Mouse (Mus musculus) layer of hippocampus, adult 2 months (tissue): ENCODE measurements around the gene Gbx1. TPM values are rescaled to one million over a fixed set of nuclear protein-coding genes. Genes with fewer than 3 reads are reported as not detected.

Experiments
- DNase-seq, 2 experiments: peaks; one replicate each; pipeline ENCODE4 v3.0.0; 2022; ENCODE audit warnings: low spot score in 2 of 2
- H3K27ac ChIP-seq: fragments of 200-600 bp; 2 replicates; pipeline ENCODE4 v1.8.1; 2022
- H3K4me3 ChIP-seq: fragments of 200-600 bp; 2 replicates; pipeline ENCODE4 v1.8.1; 2022; ENCODE audit warnings: mild to moderate bottlenecking
- CTCF ChIP-seq: fragments of 200-600 bp; conservative IDR thresholded peaks from 2 replicates; pipeline ENCODE4 v1.8.1; 2022; ENCODE audit warnings: antibody characterized with exemption, mild to moderate bottlenecking, moderate library complexity
- total RNA-seq, 2 experiments: library from RNA; stranded (reverse); gene quantifications; 2 replicates each; pipeline ENCODE4 v1.2.3; 2021

The Gbx1 gene
- total RNA-seq, 2 experiments from 2014 or later = 0.10 TPM; not detected in 1

- Histone ChIP-seq H3K4me3 (no peak overlapping the region), H3K27ac (peak overlapping the region; percentile 10; the same call in 1 of the 2 replicates)
- DNase-seq = no peak
- TF ChIP-seq CTCF = no peak
These were observed 44.5 kb downstream of the Gbx1 start for GRCm38 (mm10) chr5:24482247-24483079.

GRCm38 (mm10) chr5:24481647-24482046, 45.4 kb downstream of the Gbx1 start:
- Histone ChIP-seq H3K27ac (peak overlapping the region; percentile 29; the same call in 1 of the 2 replicates), H3K4me3 (no peak overlapping the region)
- TF ChIP-seq CTCF = peak; percentile 84
- DNase-seq = peak; percentile 50 to 71

DNA sequence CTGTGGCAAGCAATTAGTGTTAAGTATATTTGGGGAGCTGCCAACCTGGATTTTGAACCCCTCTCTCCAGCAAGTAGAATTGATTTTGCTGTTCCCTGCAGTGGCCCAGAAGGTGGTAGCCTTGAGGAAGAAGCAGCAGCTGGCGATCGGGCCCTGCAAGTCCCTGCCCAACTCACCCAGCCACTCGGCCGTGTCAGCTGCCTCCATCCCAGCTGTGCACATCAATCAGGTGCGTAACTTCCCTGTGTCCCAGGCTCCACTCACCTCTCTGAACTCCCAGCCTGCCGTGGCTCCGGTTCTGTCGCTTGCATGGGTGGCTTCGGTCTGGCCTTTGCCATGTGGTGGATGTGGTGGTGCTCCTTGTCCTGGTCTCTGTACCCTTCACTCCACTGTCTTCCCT, 49.1 kb downstream of the Gbx1 start:
- no peak overlapping the region for H3K4me3 ChIP-seq
- H3K27ac ChIP-seq = no peak overlapping the region
- no peak for TF ChIP-seq CTCF
- DNase-seq = no peak

DNA sequence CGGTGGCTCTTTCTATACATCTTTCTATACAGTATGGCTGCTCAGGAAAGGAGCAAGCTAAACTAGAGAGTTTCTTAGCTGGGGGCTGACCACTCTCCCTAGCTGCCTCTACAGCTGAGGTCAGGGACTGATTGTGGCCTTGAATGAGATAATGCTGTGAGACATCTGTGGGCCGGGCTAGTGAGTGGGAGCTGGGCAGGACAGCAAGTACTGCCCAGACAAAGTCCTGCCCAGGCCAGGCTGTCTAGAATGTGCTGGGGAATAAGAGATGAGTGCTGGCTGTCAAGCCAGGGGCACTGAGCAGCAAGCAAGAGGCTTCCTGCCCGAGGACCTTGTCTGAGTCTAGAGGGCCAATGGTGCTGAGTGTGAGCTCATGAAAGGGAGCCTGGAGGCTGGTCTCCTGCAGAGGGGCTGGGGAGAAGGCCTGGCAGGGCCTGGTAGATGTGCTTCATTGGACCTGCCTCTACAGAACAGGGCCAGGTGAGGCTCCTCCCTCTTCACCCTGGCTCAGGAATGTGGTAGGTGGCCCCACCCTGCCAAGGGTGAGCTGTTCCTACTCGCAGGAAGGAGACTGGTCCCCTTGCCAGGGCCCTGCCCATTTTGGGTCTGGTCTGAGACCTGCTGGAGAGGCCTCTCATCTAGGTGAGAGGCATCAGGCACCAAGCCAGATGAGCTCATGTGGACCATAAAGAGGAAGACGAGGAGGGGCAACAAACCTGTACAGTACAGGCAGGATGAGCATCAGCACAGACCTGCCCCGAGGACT, 51.3 kb downstream of the Gbx1 start:
- DNase-seq = no peak
- H3K4me3 ChIP-seq = peak overlapping the region; percentile 51; the same call in 1 of the 2 replicates
- no peak for TF ChIP-seq CTCF
- H3K27ac ChIP-seq = no peak overlapping the region

GRCm38 (mm10) chr5:24474723-24475261, 52.2 kb downstream of the Gbx1 start:
- Histone ChIP-seq H3K4me3 (peak overlapping the region; percentile 51), H3K27ac (peak overlapping the region; percentile 58; the same call in 1 of the 2 replicates)
- peak; percentile 68 for TF ChIP-seq CTCF
- DNase-seq = peak; percentile 68 to 71

GRCm38 (mm10) chr5:24474025-24474722, 52.8 kb downstream of the Gbx1 start:
- Histone ChIP-seq H3K4me3 (peak overlapping the region; percentile 51), H3K27ac (peak overlapping the region; percentile 58; the same call in 1 of the 2 replicates)
- no peak for DNase-seq
- no peak for TF ChIP-seq CTCF

DNA sequence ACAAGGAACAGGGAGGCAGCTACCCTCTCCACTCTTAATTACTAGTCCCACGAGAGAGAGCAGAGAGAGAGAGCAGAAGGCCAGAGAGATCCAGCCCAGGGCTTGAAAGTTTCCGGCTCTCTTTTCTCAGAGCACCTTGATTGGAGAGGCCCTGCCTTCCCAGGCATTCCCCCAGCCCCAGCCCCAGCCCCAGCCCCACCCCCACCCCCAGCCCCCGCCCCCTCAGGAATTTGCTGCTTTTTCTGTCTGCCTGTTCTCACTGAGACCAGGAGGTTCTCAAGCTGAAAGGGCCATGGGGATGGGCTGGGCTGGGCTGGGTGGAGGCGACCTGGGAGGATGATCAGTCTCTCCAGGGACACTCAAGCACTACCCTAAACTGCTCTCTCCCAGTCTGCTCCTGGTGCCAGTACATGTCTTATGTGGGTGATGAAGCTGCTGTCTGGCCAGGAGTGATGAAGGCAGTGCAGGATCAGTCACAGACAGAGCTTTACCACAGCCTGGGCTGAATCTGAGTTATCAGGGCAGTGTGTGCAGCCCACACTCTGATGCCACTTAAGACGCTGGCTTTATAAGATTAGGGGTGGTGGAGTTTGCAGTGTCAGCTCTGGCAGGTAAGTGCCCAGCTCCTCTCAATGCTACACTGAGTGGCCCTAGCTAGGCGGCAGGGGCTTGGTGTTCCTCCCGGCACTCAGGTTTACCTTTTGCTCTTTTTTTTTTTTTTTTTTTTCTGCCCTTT, 54.0 kb downstream of the Gbx1 start:
- no peak for TF ChIP-seq CTCF
- no peak for DNase-seq
- H3K27ac ChIP-seq = no peak overlapping the region
- no peak overlapping the region for H3K4me3 ChIP-seq

GRCm38 (mm10) chr5:24470600-24470999, 56.4 kb downstream of the Gbx1 start:
- peak; percentile 44 to 73 for DNase-seq
- peak; percentile 95 for TF ChIP-seq CTCF
- H3K27ac ChIP-seq = no peak overlapping the region
- no peak overlapping the region for H3K4me3 ChIP-seq

DNA sequence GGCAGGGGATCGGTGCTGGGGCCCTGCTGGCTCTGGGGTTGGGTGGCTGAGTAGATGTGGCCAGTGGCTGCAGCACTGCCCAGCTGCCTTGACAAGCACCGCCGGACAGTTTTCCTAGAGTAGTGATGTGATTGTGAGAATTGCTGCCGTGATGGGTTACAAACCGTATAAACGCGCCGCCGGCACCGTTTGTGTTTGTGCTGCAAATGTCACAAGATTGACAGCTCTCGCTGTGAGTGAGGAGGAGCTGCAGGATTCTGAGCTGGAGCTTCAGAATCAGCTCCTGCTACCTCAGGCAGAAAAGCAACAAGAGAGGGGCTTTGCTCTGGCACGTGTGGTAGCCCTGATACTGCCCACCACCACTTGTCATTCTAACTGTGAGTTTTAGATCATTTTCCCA, 60.2 kb downstream of the Gbx1 start:
- H3K4me3 ChIP-seq = no peak overlapping the region
- no peak for DNase-seq
- no peak for TF ChIP-seq CTCF

DNA sequence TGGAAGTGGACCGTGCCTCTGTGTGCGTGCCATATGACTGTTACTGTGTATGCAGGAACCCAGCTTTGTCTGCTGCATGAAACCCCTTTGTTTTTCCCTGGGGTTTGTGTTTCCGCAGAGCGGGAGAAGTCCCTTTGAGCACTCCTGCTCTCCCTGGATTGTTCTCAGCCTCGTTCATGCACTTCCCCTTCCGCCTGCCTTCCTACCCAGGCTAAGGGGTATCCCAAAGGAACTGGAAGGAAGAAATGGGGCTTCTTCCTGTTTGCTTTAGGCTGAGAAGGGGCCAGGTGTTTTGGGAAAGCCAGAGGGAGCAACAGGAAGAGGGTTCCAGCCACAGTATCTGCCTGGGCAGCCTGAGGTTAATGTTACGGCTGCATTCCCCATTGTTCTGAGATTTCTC, 71.4 kb downstream of the Gbx1 start:
- H3K27ac ChIP-seq = 0 out of 2 replicates have a peak overlapping the region, but pooled peaks have one; percentile 23
- peak overlapping the region; percentile 27 for H3K4me3 ChIP-seq
- no peak for TF ChIP-seq CTCF
- DNase-seq = no peak

More for the DNA sequence above, 60.2 kb downstream of the Gbx1 start:
- peak overlapping the region; percentile 60 for H3K27ac ChIP-seq

DNA sequence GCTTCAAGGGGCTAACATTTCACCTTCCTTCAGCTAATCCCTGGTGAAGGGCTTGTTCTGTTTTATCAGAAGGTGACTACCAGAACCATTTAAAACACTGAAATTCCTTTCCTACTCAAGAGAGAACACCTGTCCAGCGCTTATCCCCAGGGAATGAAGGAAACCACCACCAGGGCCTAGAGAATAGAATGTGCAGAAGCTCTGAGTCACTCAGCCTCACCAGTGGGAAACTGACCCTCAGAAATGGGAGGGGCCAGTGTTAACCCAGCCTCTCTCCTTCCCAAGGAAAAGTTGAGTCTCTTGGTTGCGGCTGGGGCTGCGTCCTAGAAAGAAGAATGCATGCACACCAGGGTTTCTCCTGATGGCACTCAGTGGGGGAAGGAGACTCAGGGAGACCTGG, 71.9 kb downstream of the Gbx1 start:
- no peak for TF ChIP-seq CTCF
- DNase-seq = no peak
- Histone ChIP-seq H3K4me3 (peak overlapping the region; percentile 27), H3K27ac (0 out of 2 replicates have a peak overlapping the region, but pooled peaks have one; percentile 23)

- Histone ChIP-seq H3K4me3 (peak overlapping the region; percentile 91), H3K27ac (peak overlapping the region; percentile 94)
- DNase-seq = no peak
- no peak for TF ChIP-seq CTCF
These were observed 73.1 kb downstream of the Gbx1 start for GRCm38 (mm10) chr5:24453985-24454303.
